Mouse (Mus musculus) CD4-positive helper T cell, adult 2 months (primary cell): Measurements from ENCODE around the gene Polg2.
A peak's percentile ranks its signal among the peaks of the same experiment; 100 is the strongest.

Experiments used
- DNase-seq: peaks from one replicate; pipeline ENCODE4 v3.0.0-alpha.2; 2012; ENCODE audit warnings: low read depth, missing footprints, low spot score

Gene Polg2

GRCm38 (mm10) chr11:106788775-106789459 lies 9.6 kb upstream of the Polg2 start, which contains the start of the genes Ddx5 and Cep95:
TSS of gene Ddx5 (minus strand) at chr11:106789185.
TSS of gene Cep95 (plus strand) at chr11:106789252.
- DNase-seq = peak; percentile 99

GRCm38 (mm10) chr11:106788026-106788774 lies 8.9 kb upstream of the Polg2 start:
- DNase-seq = peak; percentile 99

GRCm38 (mm10) chr11:106787131-106788025 lies 8.0 kb upstream of the Polg2 start:
- DNase-seq = peak; percentile 91

GRCm38 (mm10) chr11:106785043-106785442 lies 5.7 kb upstream of the Polg2 start:
- DNase-seq = no peak

DNA sequence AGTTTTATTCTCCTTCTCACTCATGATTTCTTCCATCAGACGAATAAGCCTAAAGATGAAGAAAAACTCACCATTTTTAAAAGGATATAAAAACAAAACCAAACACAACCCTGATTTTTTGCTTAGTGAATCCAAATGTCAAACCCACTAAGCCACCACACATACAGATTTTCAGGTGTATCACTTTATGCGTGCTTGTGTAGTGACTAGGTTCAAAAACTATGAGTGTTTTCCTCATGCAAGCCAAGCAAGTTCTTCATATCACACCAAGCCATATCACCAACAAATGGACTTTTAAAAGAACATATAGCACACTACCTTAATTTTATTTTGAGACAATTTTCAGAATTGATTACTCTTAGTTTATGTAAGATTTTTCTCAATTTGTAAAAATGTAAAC lies 5.1 kb upstream of the Polg2 start:
- DNase-seq = no peak

DNA sequence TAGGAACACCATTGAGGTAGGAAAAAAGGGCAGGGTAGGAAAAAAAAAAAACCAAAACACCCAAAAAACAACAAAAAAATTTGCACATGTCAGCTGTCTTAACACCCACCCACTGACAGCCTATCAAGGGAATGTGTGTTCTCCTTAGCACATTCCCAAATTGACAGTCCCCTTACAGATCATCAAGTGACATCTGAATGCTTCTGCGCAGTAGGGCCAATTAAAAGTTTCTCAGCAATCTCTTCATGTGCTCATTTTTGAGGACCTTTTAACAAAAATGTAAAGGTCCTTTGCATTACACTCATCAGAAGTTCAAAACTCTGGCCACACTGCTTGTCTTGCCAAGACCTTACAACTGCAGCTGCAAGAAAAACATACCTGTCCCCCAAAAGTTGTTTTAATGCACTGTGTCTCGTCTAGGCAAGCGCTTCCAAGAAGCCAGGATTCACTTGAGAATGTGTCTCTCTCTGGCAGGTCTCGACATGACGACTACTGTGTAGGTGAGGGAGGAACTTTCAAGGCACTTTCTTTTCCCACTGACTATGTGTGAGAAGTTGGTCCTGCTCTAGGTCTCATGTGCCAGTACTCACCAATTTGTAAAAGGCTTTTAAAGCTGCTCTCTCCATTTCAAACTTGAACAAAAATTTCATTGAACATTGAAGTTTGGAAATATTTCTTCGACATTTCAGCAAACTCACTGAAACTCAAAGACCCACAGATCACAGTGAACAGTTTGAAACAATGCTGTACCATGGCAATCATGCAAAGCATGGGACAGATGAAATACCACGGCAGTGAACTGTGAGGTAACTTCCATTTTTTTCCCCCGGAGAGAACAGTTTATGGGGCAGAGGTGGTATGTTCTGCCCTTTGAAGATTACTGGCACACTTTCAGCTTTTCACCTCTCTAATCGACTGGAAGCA lies 3.8 kb upstream of the Polg2 start:
- peak; percentile 48 for DNase-seq

DNA sequence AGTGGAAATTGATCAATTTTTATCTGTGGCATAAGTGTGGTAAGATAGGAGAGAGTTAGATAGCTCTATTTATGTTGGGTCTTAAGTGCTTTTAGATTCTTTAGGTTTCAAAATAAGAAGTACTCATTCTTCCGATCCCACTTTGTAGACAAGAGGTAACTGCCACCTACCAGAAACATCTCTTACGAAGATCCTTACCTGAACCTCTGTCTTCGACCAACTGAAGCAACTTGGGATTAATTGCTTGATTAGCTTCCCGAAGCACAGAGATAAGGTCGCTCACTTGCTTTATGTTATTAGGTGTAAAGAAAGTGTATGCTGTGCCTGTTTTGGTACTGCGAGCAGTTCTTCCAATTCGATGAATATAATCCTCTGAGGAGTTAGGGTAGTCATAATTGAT lies 2.9 kb upstream of the Polg2 start:
- DNase-seq = peak; percentile 32

- peak; percentile 48 for DNase-seq
Measured at GRCm38 (mm10) chr11:106780590-106781220, 1.4 kb upstream of the Polg2 start.

DNA sequence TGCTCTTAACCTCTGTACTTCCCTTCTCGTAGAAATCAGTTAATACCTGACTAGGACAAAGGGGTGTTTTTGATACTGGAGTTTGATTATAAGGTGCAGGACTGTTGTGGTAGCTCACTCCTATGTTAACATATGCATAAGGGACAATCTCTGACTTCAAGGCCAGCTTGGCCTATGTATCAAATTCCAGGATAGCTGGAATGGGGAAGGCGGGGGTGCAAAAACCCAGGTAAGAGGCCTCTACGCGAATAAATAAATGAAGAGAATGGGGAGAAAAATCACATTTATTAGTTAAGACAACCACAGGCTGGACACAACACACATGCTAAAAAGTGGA lies 720 bp upstream of the Polg2 start:
- DNase-seq = no peak

GRCm38 (mm10) chr11:106778589-106779387 lies 549 bp downstream of the Polg2 start:
- DNase-seq = no peak

- peak; percentile 55 for DNase-seq
Measured at GRCm38 (mm10) chr11:106778132-106778531, 1.2 kb downstream of the Polg2 start.

- peak; percentile 36 for DNase-seq
Measured at GRCm38 (mm10) chr11:106777395-106777794, 1.9 kb downstream of the Polg2 start.

GRCm38 (mm10) chr11:106776960-106777359 lies 2.4 kb downstream of the Polg2 start:
- no peak for DNase-seq

DNA sequence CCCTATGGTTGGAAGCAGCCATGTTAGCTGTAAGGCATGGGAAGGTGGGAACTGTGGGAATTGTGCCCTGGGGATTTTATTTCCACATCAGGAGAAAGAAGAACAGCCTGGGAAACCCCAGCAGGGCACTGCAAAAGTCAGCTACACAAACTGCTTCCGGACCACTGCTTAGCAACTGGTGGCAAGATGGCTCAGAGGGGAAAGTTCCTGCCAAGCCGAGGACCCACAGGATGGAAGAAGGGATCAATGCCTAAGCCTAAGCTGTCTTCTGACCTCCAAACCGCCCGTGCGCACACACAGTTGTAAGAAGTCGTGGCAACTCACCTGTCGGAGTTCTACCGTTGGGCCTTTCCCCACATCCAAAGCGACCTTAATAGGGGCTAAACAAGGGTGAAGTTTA lies 6.3 kb downstream of the Polg2 start:
- no peak for DNase-seq

DNA sequence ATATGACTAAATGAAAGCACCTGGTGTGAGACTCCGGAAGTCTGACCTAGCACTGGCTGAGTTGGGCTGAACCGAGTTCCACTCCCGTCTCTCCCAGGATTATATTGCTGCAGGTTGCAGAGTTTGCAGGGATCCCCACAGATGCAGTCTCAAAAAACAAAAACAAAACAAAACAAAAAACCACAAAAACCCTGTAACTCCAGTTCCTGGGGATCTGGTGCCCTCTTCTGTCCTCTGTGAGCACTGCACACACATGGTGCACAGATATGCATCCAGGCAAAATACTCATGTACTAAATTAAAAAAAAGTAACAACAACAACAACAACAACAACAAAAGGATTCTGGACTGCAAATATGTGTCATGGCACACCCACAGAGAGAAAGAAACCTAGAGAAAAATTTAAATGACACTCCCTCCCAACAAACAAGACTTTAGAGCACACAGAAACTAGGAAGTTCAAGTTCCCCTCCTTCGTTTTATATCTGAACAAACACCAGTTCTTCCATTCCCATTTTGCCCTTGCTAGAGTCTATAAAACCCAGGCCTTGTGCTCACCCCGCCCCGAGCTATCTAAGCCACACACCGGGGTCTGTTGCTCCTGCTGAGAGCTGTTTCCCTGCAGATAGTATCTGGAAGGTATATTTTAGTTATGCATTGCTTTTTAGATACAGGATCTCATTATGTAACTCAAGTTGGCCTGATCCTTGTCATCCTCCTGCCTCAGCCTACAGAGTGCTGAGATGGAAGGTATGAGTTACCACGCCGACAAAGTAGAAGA lies 9.0 kb downstream of the Polg2 start:
- peak; percentile 74 for DNase-seq

GRCm38 (mm10) chr11:106767516-106767915 lies 11.8 kb downstream of the Polg2 start:
- DNase-seq = no peak

GRCm38 (mm10) chr11:106766611-106767162 lies 12.7 kb downstream of the Polg2 start:
- no peak for DNase-seq

DNA sequence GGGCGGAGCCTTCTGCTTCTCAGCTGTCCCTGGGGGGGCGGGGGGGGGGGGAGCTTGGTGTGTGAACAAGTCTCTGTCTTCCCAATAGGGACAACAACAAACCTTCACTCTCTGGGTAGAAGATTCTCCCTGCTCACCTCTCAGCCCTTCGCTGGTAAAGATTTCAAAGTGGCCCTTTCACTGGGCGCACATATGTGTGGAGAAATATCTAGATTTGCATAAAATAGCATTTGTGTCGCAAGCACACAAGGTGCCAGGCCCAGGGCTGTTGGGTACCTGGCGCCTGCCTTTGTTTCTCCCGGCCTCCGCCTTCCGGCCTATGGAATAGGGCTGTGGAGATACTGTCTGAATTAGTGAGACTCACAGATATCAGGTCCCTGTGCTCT lies 16.5 kb downstream of the Polg2 start:
- DNase-seq = no peak
